Mouse (Mus musculus) cortical plate, adult 2 months (tissue): Measurements from ENCODE around the gene Pkd1l3. TPM values are rescaled to one million over a fixed set of nuclear protein-coding genes. Genes with fewer than 3 reads are reported as not detected.
A peak's percentile ranks its signal among the peaks of the same experiment; 100 is the strongest.

Experiments
- H3K27ac ChIP-seq: fragments of 200-500 bp; 2 replicates; pipeline ENCODE4 v1.5.1; 2012; ENCODE audit warnings: low read length, control low read depth, inconsistent platforms; ENCODE audit not compliant: insufficient read depth
- H3K4me1 ChIP-seq: fragments of 200-500 bp; 2 replicates; pipeline ENCODE4 v1.6.1; 2011; ENCODE audit warnings: low read length; ENCODE audit not compliant: control insufficient read depth, insufficient read depth
- H3K4me3 ChIP-seq: fragments of 200-500 bp; 2 replicates; pipeline ENCODE4 v1.5.1; 2011; ENCODE audit warnings: mild to moderate bottlenecking, low read length, control low read depth; ENCODE audit not compliant: insufficient read depth
- CTCF ChIP-seq: fragments of 200-500 bp; IDR thresholded peaks from 2 replicates; pipeline ENCODE4 v1.5.1; 2011; ENCODE audit warnings: mild to moderate bottlenecking, control low read depth, low read length; ENCODE audit not compliant: insufficient read depth; ENCODE audit errors: extremely low read depth
- POLR2A ChIP-seq: fragments of 200-500 bp; IDR thresholded peaks from 2 replicates; pipeline ENCODE4 v1.6.1; 2011; ENCODE audit warnings: mild to moderate bottlenecking, low read length, control low read depth; ENCODE audit not compliant: insufficient read depth; ENCODE audit errors: extremely low read depth
- polyA plus RNA-seq: library from polyadenylated mRNA; depleted of rRNA; stranded (reverse); fragments of >200 nt; gene quantifications from 2 replicates; pipeline ENCODE4 v1.2.3, GENCODE M21; 2012

Gene Pkd1l3
- polyA plus RNA-seq, 1 experiment, result 0.79 TPM

- Histone ChIP-seq H3K27ac (no peak overlapping the region), H3K4me3 (peak overlapping the region; percentile 89; the same call in 1 of the 2 replicates), H3K4me1 (peaks cover 9% of the 10 kb centered on the region)
- TF ChIP-seq POLR2A, result no peak
- TF ChIP-seq CTCF, result no peak
Measured at GRCm38 (mm10) chr8:109694154-109694553, 79.8 kb downstream of the Pkd1l3 start.

- Histone ChIP-seq H3K4me3 (no peak overlapping the region), H3K4me1 (no peaks in the 10 kb centered on the region), H3K27ac (no peak overlapping the region)
- TF ChIP-seq POLR2A (no peak), CTCF (no peak)
Measured at GRCm38 (mm10) chr8:109697754-109698153, 83.4 kb downstream of the Pkd1l3 start.

GRCm38 (mm10) chr8:109698477-109698876 lies 84.2 kb downstream of the Pkd1l3 start:
- Histone ChIP-seq H3K27ac (no peak overlapping the region), H3K4me3 (no peak overlapping the region), H3K4me1 (no peaks in the 10 kb centered on the region)
- TF ChIP-seq CTCF (no peak), POLR2A (no peak)

- 0 out of 2 replicates have a peak, but pooled peaks cover 1% of the 10 kb centered on the region for H3K4me1 ChIP-seq
- TF ChIP-seq POLR2A (no peak), CTCF (no peak)
- H3K27ac ChIP-seq, result no peak overlapping the region
- peak overlapping the region; percentile 51 for H3K4me3 ChIP-seq
Measured at GRCm38 (mm10) chr8:109704565-109705319, 90.4 kb downstream of the Pkd1l3 start.

- Histone ChIP-seq H3K4me3 (peak within 1 kb of the TSS; percentile 51), H3K4me1 (0 out of 2 replicates have a peak, but pooled peaks cover 1% of the 10 kb centered on the region), H3K27ac (peak within 1 kb of the TSS; percentile 88)
- peak; percentile 58; the same call in 1 of the 2 replicates for TF ChIP-seq POLR2A
- TF ChIP-seq CTCF, result no peak
Measured at GRCm38 (mm10) chr8:109705320-109706075, 91.2 kb downstream of the Pkd1l3 start, which contains the start of gene Zfp821. Zfp821 (plus strand) TSS chr8:109705546.

- 0 out of 2 replicates have a peak, but pooled peaks cover 1% of the 10 kb centered on the region for H3K4me1 ChIP-seq
- TF ChIP-seq CTCF, result no peak
- no peak for TF ChIP-seq POLR2A
- no peak overlapping the region for H3K27ac ChIP-seq
- peak overlapping the region; percentile 51 for H3K4me3 ChIP-seq
Measured at GRCm38 (mm10) chr8:109706076-109706873, 92.0 kb downstream of the Pkd1l3 start.

GRCm38 (mm10) chr8:109706874-109707237 lies 92.5 kb downstream of the Pkd1l3 start:
- Histone ChIP-seq H3K4me3 (peak overlapping the region; percentile 51), H3K27ac (no peak overlapping the region), H3K4me1 (0 out of 2 replicates have a peak, but pooled peaks cover 1% of the 10 kb centered on the region)
- TF ChIP-seq POLR2A (no peak), CTCF (peak; percentile 78)

GRCm38 (mm10) chr8:109707921-109708320 lies 93.6 kb downstream of the Pkd1l3 start:
- TF ChIP-seq CTCF (no peak), POLR2A (no peak)

GRCm38 (mm10) chr8:109712521-109712920 lies 98.2 kb downstream of the Pkd1l3 start:
- peaks cover 2% of the 10 kb centered on the region for H3K4me1 ChIP-seq
- TF ChIP-seq POLR2A (no peak), CTCF (no peak)
- H3K27ac ChIP-seq, result no peak overlapping the region
- no peak overlapping the region for H3K4me3 ChIP-seq

More at GRCm38 (mm10) chr8:109707921-109708320, 93.6 kb downstream of the Pkd1l3 start:
- H3K27ac ChIP-seq, result no peak overlapping the region
- H3K4me1 ChIP-seq, result peaks cover 3% of the 10 kb centered on the region
- no peak overlapping the region for H3K4me3 ChIP-seq
